9 mouse cellular contexts compared by ENCODE assay signal in genomic region chr8:66913616-66914536, GRCm38 (mm10). TPM values are rescaled to one million over a fixed set of nuclear protein-coding genes. Genes with fewer than 3 reads are reported as not detected.
A peak's percentile ranks its signal among the peaks of the same experiment; 100 is the strongest.
DNase-seq lines count a peak whose midpoint lies in the region; ATAC-seq and TF ChIP-seq lines count a peak whose summit lies in the region.
"Had no signal": no experiment of that assay in that cellular context is flagged by ENCODE, and none has a peak within 500 bp of the region (broad histone marks: within the 10 kb centered on the region; RNA-seq: fewer than 3 reads in every experiment).

No protein-coding gene starts in this region.

- peak; percentile 48 to 54 for DNase-seq in cerebellum, postnatal 10 days
- DNase-seq in cerebellum, adult 11 months, result no peak
- DNase-seq in midbrain, postnatal 0 days (ENCODE audit: low spot score), result no peak
- DNase-seq in midbrain, embryonic 10.5 days (ENCODE audit: low spot score), result no peak
- peak; percentile 22 for DNase-seq in c-Kit-positive CD71-negative TER-119-negative erythroid progenitor cells, embryonic 14.5 days (ENCODE audit: low read depth)
- peak; percentile 29 for DNase-seq in kidney, postnatal 14 days
- DNase-seq in naive thymus-derived CD4-positive, alpha-beta T cell, adult 2 months (ENCODE audit: low read depth), result peak; percentile 32

- no peaks in the 10 kb centered on the region for H3K4me1 ChIP-seq in midbrain, postnatal 0 days (ENCODE audit: insufficient read depth, low read length)
- no peaks in the 10 kb centered on the region for H3K4me1 ChIP-seq in midbrain, embryonic 10.5 days
- peaks cover 6% of the 10 kb centered on the region for H3K4me1 ChIP-seq in midbrain, embryonic 15.5 days

- no peak overlapping the region for H3K27ac ChIP-seq in midbrain, postnatal 0 days (ENCODE audit: low read depth, low read length)
- no peak overlapping the region for H3K27ac ChIP-seq in midbrain, embryonic 10.5 days (replicated peaks)
- no peak overlapping the region for H3K27ac ChIP-seq in midbrain, embryonic 15.5 days
- H3K27ac ChIP-seq: heart, embryonic 13.5 days had no signal

- WGBS in midbrain, postnatal 0 days, result 72% methylated on average over 14 of the region's 14 CpGs
- WGBS in midbrain, embryonic 10.5 days, result 69% methylated on average over 14 of the region's 14 CpGs
- WGBS in midbrain, embryonic 15.5 days, result 66% methylated on average over 14 of the region's 14 CpGs

- H3K9me3 ChIP-seq in midbrain, postnatal 0 days (ENCODE audit: low read length), result no peaks in the 10 kb centered on the region
- no peaks in the 10 kb centered on the region for H3K9me3 ChIP-seq in midbrain, embryonic 10.5 days (replicated peaks)
- H3K9me3 ChIP-seq in midbrain, embryonic 15.5 days, result no peaks in the 10 kb centered on the region
- H3K9me3 ChIP-seq: heart, embryonic 13.5 days had no signal

- no peak overlapping the region for H3K4me2 ChIP-seq in midbrain, postnatal 0 days (ENCODE audit: low read depth, low read length, poor library complexity, severe bottlenecking)
- no peak overlapping the region for H3K4me2 ChIP-seq in midbrain, embryonic 15.5 days
- H3K4me2 ChIP-seq: heart, embryonic 13.5 days had no signal

- H3K27me3 ChIP-seq in midbrain, postnatal 0 days (ENCODE audit: insufficient read depth, low read length), result no peaks in the 10 kb centered on the region
- no peaks in the 10 kb centered on the region for H3K27me3 ChIP-seq in midbrain, embryonic 10.5 days (ENCODE audit: low read depth, poor library complexity, severe bottlenecking)
- H3K27me3 ChIP-seq in midbrain, embryonic 15.5 days (replicated peaks), result no peaks in the 10 kb centered on the region
- H3K27me3 ChIP-seq: heart, embryonic 13.5 days had no signal

- H3K36me3 ChIP-seq in midbrain, postnatal 0 days (ENCODE audit: insufficient read depth, low read length), result no peaks in the 10 kb centered on the region
- H3K36me3 ChIP-seq in midbrain, embryonic 10.5 days, result no peaks in the 10 kb centered on the region
- H3K36me3 ChIP-seq in midbrain, embryonic 15.5 days (replicated peaks), result no peaks in the 10 kb centered on the region
- H3K36me3 ChIP-seq: heart, embryonic 13.5 days had no signal

- H3K4me3 ChIP-seq in midbrain, postnatal 0 days (ENCODE audit: low read depth, low read length), result no peak overlapping the region
- no peak overlapping the region for H3K4me3 ChIP-seq in midbrain, embryonic 10.5 days
- no peak overlapping the region for H3K4me3 ChIP-seq in midbrain, embryonic 15.5 days
- H3K4me3 ChIP-seq: heart, embryonic 13.5 days had no signal

- no peak overlapping the region for H3K9ac ChIP-seq in midbrain, postnatal 0 days (replicated peaks; ENCODE audit: low read length, poor library complexity, severe bottlenecking)
- no peak overlapping the region for H3K9ac ChIP-seq in midbrain, embryonic 15.5 days
- H3K9ac ChIP-seq: heart, embryonic 13.5 days had no signal

- no peak for ATAC-seq in midbrain, postnatal 0 days (ENCODE audit: low FRiP score)
- ATAC-seq in midbrain, embryonic 15.5 days (replicated peaks), result no peak

- TF ChIP-seq CTCF in midbrain, postnatal 0 days (IDR thresholded peaks at IDR 0.05), result peak; percentile 34

RNA-seq across cellular contexts. Expression of gene Naf1, which starts 53.9 kb away (rescaled TPM):
- total RNA-seq in midbrain, postnatal 0 days (2014; rRNA removed), result 8.8 and 10.2 TPM in 2 replicates
- polyA plus RNA-seq in midbrain, postnatal 0 days (2015; fragmentation: Nextera tagmentation; extraction: Ambion mirVana), result 2.0 and 2.3 TPM in 2 replicates
- 2.8 and 3.1 TPM in 2 replicates for polyA plus RNA-seq in midbrain, embryonic 10.5 days (2016; fragmentation: Nextera tagmentation; extraction: Ambion mirVana)
- polyA plus RNA-seq in midbrain, embryonic 15.5 days (2015; fragmentation: Nextera tagmentation; extraction: Ambion mirVana), result 1.7 and 2.1 TPM in 2 replicates

Comparison
In these comparisons a context has a peak if more than half of its experiments do, and no peak if none do; other contexts are left out.
1. DNase-seq: peak in cerebellum, postnatal 10 days (2 of 2), c-Kit-positive CD71-negative TER-119-negative erythroid progenitor cells, embryonic 14.5 days (single experiment), kidney, postnatal 14 days (single experiment) and naive thymus-derived CD4-positive, alpha-beta T cell, adult 2 months (single experiment); none in cerebellum, adult 11 months (single experiment), midbrain, postnatal 0 days (single experiment) and midbrain, embryonic 10.5 days (single experiment).